Mouse (Mus musculus): ENCODE measurements around the gene Btaf1. TPM values are rescaled to one million over a fixed set of nuclear protein-coding genes. Genes with fewer than 3 reads are reported as not detected.

Btaf1 gene
- 5.7 TPM for polyA plus RNA-seq (2017; shearing (Covaris generic))

DNA sequence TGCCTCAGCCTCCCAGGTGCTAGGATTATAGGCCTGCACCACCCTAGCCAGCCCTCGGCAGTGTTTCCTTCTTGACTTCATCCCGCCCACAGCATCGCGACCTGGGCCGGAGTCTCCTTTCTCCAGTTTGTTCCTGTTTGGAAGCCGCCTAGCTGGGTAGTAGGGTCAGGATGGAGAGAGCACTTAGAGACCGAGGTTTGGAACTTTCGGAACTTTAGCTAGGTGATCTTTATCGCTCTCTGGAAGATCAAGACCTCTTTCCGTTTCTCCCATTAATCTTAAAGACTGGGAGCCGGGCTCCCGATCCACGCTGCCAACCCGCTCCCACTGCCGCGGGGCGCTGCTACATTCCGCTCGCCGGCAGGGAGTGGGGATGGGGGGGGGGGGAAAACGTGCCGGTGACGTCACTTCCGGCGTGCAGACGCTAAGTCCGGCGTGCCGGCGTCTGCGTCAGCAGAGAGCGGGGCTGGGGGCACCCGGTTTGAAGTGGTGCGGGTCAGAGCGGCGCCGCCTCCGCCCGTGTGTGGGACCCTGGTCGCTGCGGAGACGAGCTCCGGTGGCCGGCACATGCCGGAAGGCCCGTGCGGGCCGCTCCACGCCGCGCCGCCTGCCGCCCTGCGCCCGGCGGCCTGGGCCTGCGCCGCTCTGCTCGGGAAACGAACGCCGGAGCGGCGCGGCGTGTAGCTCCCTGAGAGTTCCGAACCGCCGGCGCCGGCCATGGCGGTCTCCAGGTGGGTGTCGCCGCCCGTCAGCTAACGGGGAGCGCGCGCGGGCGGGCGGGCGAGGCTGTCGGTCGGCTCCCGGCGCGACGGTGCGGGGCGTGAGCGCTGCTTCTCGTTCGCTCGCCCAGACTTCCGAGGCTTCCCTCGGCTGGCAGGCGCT is at the start of gene Btaf1:
Gene Btaf1 (plus strand): TSS at position 409 of the 882 bp plus-strand sequence.

DNA sequence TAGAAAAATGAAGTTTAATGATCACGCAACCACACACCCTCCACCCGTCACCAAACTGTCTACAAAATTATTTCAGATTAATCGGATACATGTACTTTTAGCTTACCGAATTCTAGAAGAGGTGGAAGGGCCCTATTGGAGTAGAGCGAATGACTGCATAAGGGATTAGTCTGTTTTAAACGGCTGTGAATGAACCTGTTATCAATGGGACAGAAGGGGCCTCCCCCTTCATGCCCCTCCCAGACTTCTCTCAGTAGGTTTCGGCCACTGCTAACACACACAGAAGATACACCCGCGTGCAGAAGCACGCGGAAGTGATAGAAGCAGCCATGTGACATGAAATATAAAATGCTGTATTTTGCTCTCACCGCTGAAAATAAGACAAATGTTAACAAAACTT is 6.4 kb upstream of the Btaf1 start, which contains the start of gene Fgfbp3:
Gene Fgfbp3 (minus strand): TSS at position 150 of the 400 bp plus-strand sequence.

Other genes starting within 250 kb of the Btaf1 start
- gene Ppp1r3c, start 189.4 kb upstream of the Btaf1 start, polyA plus RNA-seq (2017; shearing (Covaris generic)), result not detected
- gene Tnks2, start 91.8 kb upstream of the Btaf1 start, polyA plus RNA-seq (2017; shearing (Covaris generic)), result 12.1 TPM
- gene Fgfbp3, start 6.5 kb upstream of the Btaf1 start, polyA plus RNA-seq (2017; shearing (Covaris generic)), result 0.26 TPM